Mouse (Mus musculus) liver, adult 2 months (tissue): ENCODE measurements around the gene Hmgb3.

Source experiments
- CTCF ChIP-seq: fragments of 200-500 bp; IDR thresholded peaks from 2 replicates; pipeline ENCODE4 v1.5.1; 2011; ENCODE audit warnings: low read depth, low read length, control low read depth
- POLR2A ChIP-seq: fragments of 200-500 bp; IDR thresholded peaks from 2 replicates; pipeline ENCODE4 v1.6.1; 2011; ENCODE audit warnings: low read length, control low read depth; ENCODE audit not compliant: insufficient read depth; ENCODE audit errors: extremely low read depth

- TF ChIP-seq CTCF, result no peak
- no peak for TF ChIP-seq POLR2A
Observed at GRCm38 (mm10) chrX:71544731-71545130, 11.0 kb upstream of the Hmgb3 start.
